Mouse (Mus musculus) cerebellum, adult 2 months (tissue): ENCODE measurements at regions not wholly inside any gene's neighbourhood (a gene's known extent, or its start where the extent isn't known, plus 50 kb on each side); places are given as distances from the start of the nearest gene placed in this dataset.

ENCODE experiments used
- CTCF ChIP-seq: fragments of 200-500 bp; IDR thresholded peaks from 2 replicates; pipeline ENCODE4 v1.5.1; 2011; ENCODE audit warnings: low read depth, mild to moderate bottlenecking, control low read depth, low read length, moderate library complexity, borderline replicate concordance; ENCODE audit not compliant: insufficient read depth
- POLR2A ChIP-seq: fragments of 200-500 bp; IDR thresholded peaks from 2 replicates; pipeline ENCODE4 v1.6.1; 2011; ENCODE audit warnings: low read length, control low read depth, borderline replicate concordance; ENCODE audit not compliant: insufficient read depth

- TF ChIP-seq CTCF (no peak), POLR2A (no peak)
These were observed 203.1 kb upstream of the Gm9833 start for GRCm38 (mm10) chr3:9884691-9885354.
